Mouse (Mus musculus) stomach, postnatal 0 days (tissue): ENCODE measurements at regions not wholly inside any gene's neighbourhood (a gene's known extent, or its start where the extent isn't known, plus 50 kb on each side); places are given as distances from the start of the nearest gene placed in this dataset.

ENCODE experiments used
- CTCF ChIP-seq: IDR thresholded peaks from 2 replicates; pipeline ENCODE4 v1.5.1; 2016; ENCODE audit warnings: antibody characterized with exemption, low read depth, mild to moderate bottlenecking, moderate library complexity
- EP300 ChIP-seq: optimal IDR thresholded peaks from 2 replicates; pipeline ENCODE3; 2016; ENCODE audit warnings: antibody characterized with exemption

GRCm38 (mm10) chr16:74510383-74510782 is 98.8 kb upstream of the Robo2 start:
- TF ChIP-seq CTCF (no peak), EP300 (no peak)
